Mouse (Mus musculus) neural tube, postnatal 0 days (tissue): Measurements from ENCODE around the gene Phf21a. TPM values are rescaled to one million over a fixed set of nuclear protein-coding genes. Genes with fewer than 3 reads are reported as not detected.

Experiments
- microRNA counts: library from miRNA; unstranded; fragments of <30 nt; microRNA quantifications from one replicate; lab custom pipeline; 2015
- microRNA-seq: library from miRNA; unstranded; fragments of <30 nt; microRNA quantifications from one replicate; pipeline ENCODE4, GENCODE M21; 2016
- polyA plus RNA-seq: library from polyadenylated mRNA; unstranded; fragments of >200 nt; fragmentation: Nextera tagmentation; extraction: Ambion mirVana; gene quantifications from 2 replicates; pipeline ENCODE4 v1.2.1, GENCODE M21; 2015

The Phf21a gene
- 25.6 and 27.7 TPM in 2 replicates for polyA plus RNA-seq

GRCm38 (mm10) chr2:92092817-92093216 lies at the start of gene Phf21a:
Gene Phf21a (plus strand): TSS chr2:92093117.

GRCm38 (mm10) chr2:92374514-92374913 lies 281.6 kb downstream of the Phf21a start, which contains the start of the genes Pex16 and Large2:
Gene Pex16 (plus strand): TSS chr2:92374676.
Gene Large2 (minus strand): TSS chr2:92374869.

GRCm38 (mm10) chr2:92381901-92382588 lies 289.1 kb downstream of the Phf21a start, which contains the start of gene 1700029I15Rik:
Gene 1700029I15Rik (plus strand): TSS chr2:92382538.

GRCm38 (mm10) chr2:92401091-92401561 lies 308.2 kb downstream of the Phf21a start, which contains the start of gene Mapk8ip1:
Gene Mapk8ip1 (minus strand): TSS chr2:92401263.

MicroRNA genes within 50 kb of the gene (microRNA counts, 519-probe panel; counts per million panel counts)
- 4,994 counts per million, percentile 59 among the panel's probes with 10 or more counts for microRNA mmu-miR-1955 (lab: Ali Mortazavi, UCI)

Small RNA genes within 50 kb of the gene (microRNA-seq; reads per million reads assigned to microRNA genes)
- gene Mir1955 (7.3 reads per million, percentile 17 among the genes with 10 or more reads in this experiment), gene Mir7000 (not detected)

Other genes with a start within 250 kb of the Phf21a start
- 2.0 and 2.2 TPM in 2 replicates for gene Chrm4, start 165.9 kb upstream of the Phf21a start, polyA plus RNA-seq
- gene Mdk, start 160.8 kb upstream of the Phf21a start, polyA plus RNA-seq = 97.1 and 108 TPM in 2 replicates
- 0.27 and 0.28 TPM in 2 replicates for gene Gm9821, start 147.4 kb upstream of the Phf21a start, polyA plus RNA-seq
- gene Dgkz, start 117.3 kb upstream of the Phf21a start, polyA plus RNA-seq = 43.1 and 46.1 TPM in 2 replicates
- 5.4 and 5.6 TPM in 2 replicates for gene Creb3l1, start 68.6 kb upstream of the Phf21a start, polyA plus RNA-seq